Mouse (Mus musculus) liver, adult 2 months (tissue): ENCODE measurements at regions not wholly inside any gene's neighbourhood (a gene's known extent, or its start where the extent isn't known, plus 50 kb on each side); places are given as distances from the start of the nearest gene placed in this dataset.

Source experiments
- DNase-seq: peaks from one replicate; pipeline ENCODE4 v3.0.0-alpha.2; 2011; ENCODE audit warnings: low read depth, low spot score; ENCODE audit errors: extremely low read depth
- H3K27ac ChIP-seq: fragments of 200-500 bp; replicated peaks from 2 replicates; pipeline ENCODE4 v1.5.1; 2012; ENCODE audit warnings: low read depth, mild to moderate bottlenecking, control low read depth, inconsistent platforms, low read length; ENCODE audit not compliant: insufficient read depth
- H3K27me3 ChIP-seq: fragments of 200-500 bp; 2 replicates; pipeline ENCODE4 v1.6.1; 2012; ENCODE audit warnings: mild to moderate bottlenecking, moderate library complexity, low read length, inconsistent platforms; ENCODE audit not compliant: control insufficient read depth, insufficient read depth
- H3K36me3 ChIP-seq: fragments of 200-500 bp; 2 replicates; pipeline ENCODE4 v1.6.1; 2012; ENCODE audit warnings: low read length, inconsistent platforms; ENCODE audit not compliant: control insufficient read depth, insufficient read depth
- H3K4me1 ChIP-seq: fragments of 200-500 bp; 2 replicates; pipeline ENCODE4 v1.6.1; 2011; ENCODE audit warnings: low read length; ENCODE audit not compliant: control insufficient read depth, insufficient read depth
- H3K4me3 ChIP-seq: fragments of 200-500 bp; 2 replicates; pipeline ENCODE4 v1.5.1; 2011; ENCODE audit warnings: low read depth, mild to moderate bottlenecking, control low read depth, low read length, moderate library complexity; ENCODE audit not compliant: insufficient read depth
- H3K79me2 ChIP-seq: fragments of 200-500 bp; 2 replicates; pipeline ENCODE4 v1.6.1; 2012; ENCODE audit warnings: inconsistent platforms, mild to moderate bottlenecking, low read length, moderate library complexity; ENCODE audit not compliant: control insufficient read depth, insufficient read depth
- H3K9ac ChIP-seq: fragments of 200-500 bp; 2 replicates; pipeline ENCODE4 v1.6.1; 2012; ENCODE audit warnings: low read depth, mild to moderate bottlenecking, control low read depth, inconsistent platforms, low read length
- CTCF ChIP-seq: fragments of 200-500 bp; IDR thresholded peaks from 2 replicates; pipeline ENCODE4 v1.5.1; 2011; ENCODE audit warnings: low read depth, low read length, control low read depth
- POLR2A ChIP-seq: fragments of 200-500 bp; IDR thresholded peaks from 2 replicates; pipeline ENCODE4 v1.6.1; 2011; ENCODE audit warnings: low read length, control low read depth; ENCODE audit not compliant: insufficient read depth; ENCODE audit errors: extremely low read depth
- WGBS: fragments of 180-500 bp; shearing (Covaris S2); methylation state at CpG from one replicate; pipeline ENCODE4 v1.1.7; 2018; 5-methylcytosine and 5-hydroxymethylcytosine counted together

GRCm38 (mm10) chrX:107015335-107015734 is 73.0 kb upstream of the P2ry10 start:
- Histone ChIP-seq H3K9ac (no peak overlapping the region), H3K27ac (no peak overlapping the region), H3K79me2 (no peaks in the 10 kb centered on the region), H3K4me1 (no peaks in the 10 kb centered on the region), H3K27me3 (no peaks in the 10 kb centered on the region), H3K4me3 (no peak overlapping the region), H3K36me3 (no peaks in the 10 kb centered on the region)
- TF ChIP-seq CTCF (no peak), POLR2A (no peak)
- WGBS, result 6% methylated on average over 1 of the region's 1 CpGs
- DNase-seq, result peak; percentile 0

GRCm38 (mm10) chrX:107031726-107032125 is 56.6 kb upstream of the P2ry10 start:
- no peak overlapping the region for H3K4me3 ChIP-seq
- H3K4me1 ChIP-seq, result no peaks in the 10 kb centered on the region
- H3K27ac ChIP-seq, result no peak overlapping the region
- no peak overlapping the region for H3K9ac ChIP-seq
- H3K79me2 ChIP-seq, result no peaks in the 10 kb centered on the region
- no peaks in the 10 kb centered on the region for H3K36me3 ChIP-seq
- no peaks in the 10 kb centered on the region for H3K27me3 ChIP-seq
- peak; percentile 22 for DNase-seq
- TF ChIP-seq CTCF (no peak), POLR2A (no peak)
- 64% methylated on average over 1 of the region's 1 CpGs for WGBS

GRCm38 (mm10) chrX:107038041-107038440 is 50.3 kb upstream of the P2ry10 start:
- no peaks in the 10 kb centered on the region for H3K4me1 ChIP-seq
- no peak overlapping the region for H3K4me3 ChIP-seq
- TF ChIP-seq POLR2A (no peak), CTCF (no peak)
- 79% methylated on average over 2 of the region's 2 CpGs for WGBS
- H3K79me2 ChIP-seq, result no peaks in the 10 kb centered on the region
- H3K27me3 ChIP-seq, result no peaks in the 10 kb centered on the region
- H3K27ac ChIP-seq, result no peak overlapping the region
- H3K36me3 ChIP-seq, result no peaks in the 10 kb centered on the region
- no peak for DNase-seq
- no peak overlapping the region for H3K9ac ChIP-seq
